Mouse (Mus musculus): Measurements from ENCODE around the gene Zfp735.

Gene Zfp735

GRCm38 (mm10) chr11:73688478-73688877, at the start of gene Zfp735:
Zfp735 (plus strand) TSS chr11:73688778.
- DNase-seq, result no peak

- DNase-seq, result no peak
Observed at GRCm38 (mm10) chr11:73759115-73759514, 70.5 kb downstream of the Zfp735 start.
